Mouse (Mus musculus): Measurements from ENCODE around the gene Hmcn2. TPM values are rescaled to one million over a fixed set of nuclear protein-coding genes. Genes with fewer than 3 reads are reported as not detected.

The Hmcn2 gene
- polyA plus RNA-seq, 2 experiments, result 0.23 to 0.70 TPM

DNA sequence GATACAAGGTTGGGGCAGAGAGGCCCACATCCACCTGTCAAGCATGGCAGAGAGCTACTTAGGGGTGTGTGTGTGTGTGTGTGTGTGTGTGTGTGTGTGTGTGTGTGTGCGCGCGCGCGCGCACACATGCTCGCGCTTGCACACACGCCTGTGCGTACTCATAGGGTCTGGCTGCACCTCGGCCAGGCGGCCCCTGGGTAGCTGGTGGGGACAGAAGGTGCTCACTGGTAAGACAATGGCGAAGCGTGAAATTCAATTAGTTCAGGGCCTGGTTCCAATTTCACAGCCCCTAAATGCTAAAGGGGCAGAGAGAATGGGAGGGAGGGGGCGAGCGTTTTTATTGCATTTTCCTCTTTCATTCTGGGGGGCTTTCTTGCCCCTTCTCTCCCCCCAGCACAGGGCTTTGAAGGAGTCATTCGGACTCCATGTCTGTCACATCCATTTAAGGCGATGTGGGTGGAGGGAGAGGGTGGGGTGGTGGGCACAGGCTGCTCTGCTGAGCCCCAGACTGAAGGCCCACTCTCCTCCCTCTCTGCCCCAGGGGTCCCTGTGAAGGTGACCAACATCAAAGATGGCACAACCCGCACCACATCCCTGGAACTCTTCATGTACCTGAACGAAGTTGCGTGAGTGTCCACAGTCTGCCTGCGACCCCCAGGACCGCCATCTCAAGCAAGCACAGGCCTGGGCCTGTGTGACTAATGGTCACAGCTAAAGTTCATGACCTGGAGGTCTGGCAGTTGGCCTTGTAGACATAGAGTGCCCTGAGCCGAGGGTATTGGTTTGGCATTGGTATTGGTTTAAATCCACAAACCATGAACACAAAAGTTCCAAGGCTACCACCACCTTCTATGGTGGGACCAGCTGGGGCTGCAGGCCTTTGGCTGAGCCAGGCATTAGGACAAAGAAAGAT lies 186.3 kb downstream of the Hmcn2 start:
- TF ChIP-seq POLR2A (IDR thresholded peaks at IDR 0.05; ENCODE audit: borderline replicate concordance, extremely low read depth, insufficient read depth, insufficient read length), result no peak
- H3K4me1 ChIP-seq (ENCODE audit: control insufficient read depth, insufficient read depth, low read length), result no peaks in the 10 kb centered on the region
- no peaks in the 10 kb centered on the region for H3K36me3 ChIP-seq (ENCODE audit: control insufficient read depth, insufficient read depth, low read length)
- H3K9me3 ChIP-seq (ENCODE audit: control insufficient read depth, low read length), result no peaks in the 10 kb centered on the region
- DNase-seq (ENCODE audit: low spot score), result no peak
- WGBS, result 64% methylated on average over 24 of the region's 24 CpGs
- H3K9ac ChIP-seq (ENCODE audit: low read depth, low read length, severe bottlenecking), result no peak overlapping the region
- no peak for ATAC-seq (ENCODE audit: low FRiP score, low read depth)
- H3K4me2 ChIP-seq (replicated peaks; ENCODE audit: low read depth, low read length, severe bottlenecking), result no peak overlapping the region
- H3K4me3 ChIP-seq (replicated peaks; ENCODE audit: low read length), result no peak overlapping the region
- no peaks in the 10 kb centered on the region for H3K27me3 ChIP-seq (ENCODE audit: control insufficient read depth, insufficient read depth, low read length)
- H3K27ac ChIP-seq (replicated peaks; ENCODE audit: low read depth, low read length), result no peak overlapping the region

DNA sequence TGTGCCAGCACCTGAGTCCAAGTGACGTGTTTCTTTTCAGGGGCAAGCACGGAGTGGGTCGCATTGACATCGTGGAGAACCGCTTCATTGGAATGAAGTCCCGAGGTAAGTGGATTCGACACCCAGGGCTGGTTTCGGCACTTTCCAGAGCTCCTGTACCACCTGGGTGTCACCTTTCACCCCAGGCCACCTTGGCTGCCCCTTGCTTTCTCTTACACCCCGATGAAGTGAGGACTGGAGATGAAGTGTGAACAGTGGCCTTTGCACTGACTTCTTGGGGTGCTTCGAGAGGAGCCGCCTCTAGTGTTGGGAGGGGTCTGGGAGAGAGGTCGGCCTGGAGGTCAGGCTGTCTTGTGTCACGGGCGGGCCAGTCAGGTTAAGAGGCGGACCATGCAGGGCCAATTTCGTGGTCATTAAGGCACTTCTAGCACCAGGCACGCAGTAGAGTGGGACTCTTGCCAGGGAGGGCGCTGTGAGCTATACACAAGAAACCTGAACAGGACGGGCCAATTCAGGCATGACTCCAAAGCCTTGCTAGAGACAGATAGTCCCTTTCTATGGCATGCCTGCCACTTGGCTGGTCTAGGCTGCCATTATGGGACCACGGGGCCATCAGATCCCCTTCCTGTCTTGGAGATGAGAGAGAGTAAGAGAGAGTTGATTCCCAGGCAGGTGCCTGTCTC lies 187.4 kb downstream of the Hmcn2 start:
- Histone ChIP-seq H3K27ac (replicated peaks; ENCODE audit: low read depth, low read length) (no peak overlapping the region), H3K27me3 (ENCODE audit: control insufficient read depth, insufficient read depth, low read length) (no peaks in the 10 kb centered on the region), H3K9me3 (ENCODE audit: control insufficient read depth, low read length) (no peaks in the 10 kb centered on the region), H3K4me2 (replicated peaks; ENCODE audit: low read depth, low read length, severe bottlenecking) (no peak overlapping the region), H3K9ac (ENCODE audit: low read depth, low read length, severe bottlenecking) (no peak overlapping the region), H3K4me3 (replicated peaks; ENCODE audit: low read length) (no peak overlapping the region), H3K4me1 (ENCODE audit: control insufficient read depth, insufficient read depth, low read length) (no peaks in the 10 kb centered on the region), H3K36me3 (ENCODE audit: control insufficient read depth, insufficient read depth, low read length) (no peaks in the 10 kb centered on the region)
- ATAC-seq (ENCODE audit: low FRiP score, low read depth) (no peak), DNase-seq (ENCODE audit: low spot score) (no peak)
- 55% methylated on average over 20 of the region's 20 CpGs for WGBS
- no peak for TF ChIP-seq POLR2A (IDR thresholded peaks at IDR 0.05; ENCODE audit: borderline replicate concordance, extremely low read depth, insufficient read depth, insufficient read length)

DNA sequence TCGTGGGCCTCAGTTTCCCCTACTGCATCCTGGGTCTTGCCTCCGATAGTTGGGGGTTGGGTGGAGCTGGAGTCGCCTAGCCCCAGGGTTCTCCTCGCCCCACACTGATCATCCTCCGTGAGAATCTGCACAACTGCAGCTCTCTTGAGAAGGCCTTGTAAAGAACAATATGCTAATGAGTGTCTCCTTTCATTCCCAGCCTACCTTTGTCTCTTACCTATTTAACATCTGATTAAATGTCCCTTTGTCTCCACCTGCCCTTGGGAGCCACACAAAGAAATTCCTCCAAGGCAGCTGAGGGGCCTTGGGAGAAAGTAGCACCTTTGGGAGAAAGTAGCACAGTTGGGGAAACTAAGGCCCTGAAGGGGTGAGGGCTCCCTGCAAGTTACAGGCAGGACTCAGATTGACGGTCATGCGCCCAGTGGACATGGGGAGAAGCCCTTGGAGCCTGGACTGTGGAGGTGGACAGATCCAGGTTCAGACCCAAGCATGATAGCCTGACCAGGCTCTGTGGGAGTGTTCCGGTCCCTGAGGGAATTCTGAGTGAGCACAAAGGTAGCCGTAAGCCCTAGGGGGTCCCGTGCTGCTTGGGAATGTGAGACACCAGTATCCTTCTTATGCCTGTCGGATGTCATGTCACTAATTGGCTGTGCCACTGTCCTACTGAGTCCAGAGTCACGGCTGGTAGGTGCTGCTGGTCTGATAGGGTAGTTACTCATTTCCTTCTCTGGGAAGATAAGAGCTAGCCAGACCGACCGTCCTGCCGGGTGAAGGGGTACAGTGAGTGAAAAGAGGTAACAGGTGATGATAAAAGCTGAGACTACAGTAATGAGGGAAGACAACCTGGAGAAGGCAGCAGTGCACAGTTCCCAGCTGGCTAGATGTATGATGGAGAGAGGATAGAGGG lies 188.7 kb downstream of the Hmcn2 start:
- Histone ChIP-seq H3K4me1 (ENCODE audit: control insufficient read depth, insufficient read depth, low read length) (no peaks in the 10 kb centered on the region), H3K27ac (replicated peaks; ENCODE audit: low read depth, low read length) (no peak overlapping the region), H3K4me2 (replicated peaks; ENCODE audit: low read depth, low read length, severe bottlenecking) (no peak overlapping the region), H3K9me3 (ENCODE audit: control insufficient read depth, low read length) (no peaks in the 10 kb centered on the region), H3K27me3 (ENCODE audit: control insufficient read depth, insufficient read depth, low read length) (no peaks in the 10 kb centered on the region), H3K36me3 (ENCODE audit: control insufficient read depth, insufficient read depth, low read length) (no peaks in the 10 kb centered on the region), H3K4me3 (replicated peaks; ENCODE audit: low read length) (no peak overlapping the region), H3K9ac (ENCODE audit: low read depth, low read length, severe bottlenecking) (no peak overlapping the region)
- DNase-seq (ENCODE audit: low spot score) (no peak), ATAC-seq (ENCODE audit: low FRiP score, low read depth) (no peak)
- TF ChIP-seq POLR2A (IDR thresholded peaks at IDR 0.05; ENCODE audit: borderline replicate concordance, extremely low read depth, insufficient read depth, insufficient read length), result no peak
- whole genome bisulfite sequencing, result 65% methylated on average over 15 of the region's 15 CpGs

DNA sequence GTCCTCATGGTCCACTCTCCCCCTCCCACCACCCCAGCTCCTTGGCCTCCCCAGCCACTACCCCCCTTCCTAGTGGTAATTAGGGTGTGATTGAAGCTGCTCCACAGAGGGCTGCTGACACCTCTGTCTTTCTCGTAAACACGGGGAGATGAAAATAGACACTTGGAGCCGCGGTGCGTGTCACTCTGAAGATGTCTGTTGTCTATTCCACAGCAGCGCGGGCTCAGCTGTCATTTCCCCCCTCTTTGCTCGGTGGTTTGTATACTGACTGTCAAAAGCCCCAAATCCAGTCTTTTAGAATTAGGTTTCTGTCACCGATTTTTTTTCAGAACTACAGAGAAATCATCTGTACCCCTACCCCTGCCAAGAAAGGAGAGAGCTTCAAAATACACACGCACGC lies 191.3 kb downstream of the Hmcn2 start:
- no peaks in the 10 kb centered on the region for H3K36me3 ChIP-seq (ENCODE audit: control insufficient read depth, insufficient read depth, low read length)
- DNase-seq (ENCODE audit: low spot score), result no peak
- no peaks in the 10 kb centered on the region for H3K27me3 ChIP-seq (ENCODE audit: control insufficient read depth, insufficient read depth, low read length)
- no peak overlapping the region for H3K4me2 ChIP-seq (replicated peaks; ENCODE audit: low read depth, low read length, severe bottlenecking)
- H3K4me3 ChIP-seq (replicated peaks; ENCODE audit: low read length), result no peak overlapping the region
- peaks cover 4% of the 10 kb centered on the region for H3K4me1 ChIP-seq (ENCODE audit: control insufficient read depth, insufficient read depth, low read length)
- H3K27ac ChIP-seq (replicated peaks; ENCODE audit: low read depth, low read length), result no peak overlapping the region
- no peak overlapping the region for H3K9ac ChIP-seq (ENCODE audit: low read depth, low read length, severe bottlenecking)
- TF ChIP-seq POLR2A (IDR thresholded peaks at IDR 0.05; ENCODE audit: borderline replicate concordance, extremely low read depth, insufficient read depth, insufficient read length), result no peak
- H3K9me3 ChIP-seq (ENCODE audit: control insufficient read depth, low read length), result no peaks in the 10 kb centered on the region
- WGBS, result 50% methylated on average over 11 of the region's 11 CpGs
- no peak for ATAC-seq (ENCODE audit: low FRiP score, low read depth)

DNA sequence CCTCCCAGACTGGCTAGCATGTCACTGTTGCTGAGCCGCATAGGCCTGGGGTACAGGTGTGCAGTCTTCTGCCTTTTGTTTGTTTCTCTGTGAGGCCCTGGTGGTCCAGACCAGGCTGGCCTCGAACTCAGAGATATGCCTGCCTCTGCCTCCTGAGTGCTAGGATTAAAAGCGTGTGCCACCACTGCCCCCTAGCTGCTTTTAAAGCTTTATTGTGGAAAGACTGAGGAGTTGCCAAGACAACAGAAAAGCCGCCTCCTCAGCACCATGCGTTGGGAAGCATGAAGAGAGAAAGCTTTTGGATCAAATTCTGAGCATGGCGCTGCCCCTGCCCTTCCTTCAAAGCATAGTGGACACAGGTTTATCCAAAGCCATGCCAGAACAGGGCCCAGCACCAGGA lies 194.6 kb downstream of the Hmcn2 start:
- Histone ChIP-seq H3K4me1 (ENCODE audit: control insufficient read depth, insufficient read depth, low read length) (peaks cover 17% of the 10 kb centered on the region), H3K9me3 (ENCODE audit: control insufficient read depth, low read length) (no peaks in the 10 kb centered on the region), H3K4me2 (replicated peaks; ENCODE audit: low read depth, low read length, severe bottlenecking) (no peak overlapping the region), H3K27ac (replicated peaks; ENCODE audit: low read depth, low read length) (no peak overlapping the region), H3K36me3 (ENCODE audit: control insufficient read depth, insufficient read depth, low read length) (no peaks in the 10 kb centered on the region), H3K27me3 (ENCODE audit: control insufficient read depth, insufficient read depth, low read length) (no peaks in the 10 kb centered on the region), H3K4me3 (replicated peaks; ENCODE audit: low read length) (no peak overlapping the region), H3K9ac (ENCODE audit: low read depth, low read length, severe bottlenecking) (no peak overlapping the region)
- no peak for TF ChIP-seq POLR2A (IDR thresholded peaks at IDR 0.05; ENCODE audit: borderline replicate concordance, extremely low read depth, insufficient read depth, insufficient read length)
- 96% methylated on average over 6 of the region's 6 CpGs for WGBS
- ATAC-seq (ENCODE audit: low FRiP score, low read depth), result no peak
- no peak for DNase-seq (ENCODE audit: low spot score)

Other genes with a start within 250 kb of the Hmcn2 start
- gene Fnbp1, start 172.4 kb upstream of the Hmcn2 start, polyA plus RNA-seq (2012; rRNA removed), result 40.8 and 41.5 TPM in 2 replicates
- 25.6 and 26.6 TPM in 2 replicates for gene Fnbp1, start 172.4 kb upstream of the Hmcn2 start, polyA plus RNA-seq (2014; fragmentation: Nextera tagmentation; extraction: Ambion mirVana)
- 34.5 and 37.0 TPM in 2 replicates for gene Gpr107, start 162.1 kb upstream of the Hmcn2 start, polyA plus RNA-seq (2012; rRNA removed)
- gene Gpr107, start 162.1 kb upstream of the Hmcn2 start, polyA plus RNA-seq (2014; fragmentation: Nextera tagmentation; extraction: Ambion mirVana), result 25.1 and 28.6 TPM in 2 replicates
- gene Ncs1, start 68.6 kb upstream of the Hmcn2 start, polyA plus RNA-seq (2012; rRNA removed), result 20.5 and 27.3 TPM in 2 replicates
- 45.1 and 46.2 TPM in 2 replicates for gene Ncs1, start 68.6 kb upstream of the Hmcn2 start, polyA plus RNA-seq (2014; fragmentation: Nextera tagmentation; extraction: Ambion mirVana)
- 15.4 and 17.1 TPM in 2 replicates for gene Ass1, start 155.8 kb downstream of the Hmcn2 start, polyA plus RNA-seq (2012; rRNA removed)
- gene Ass1, start 155.8 kb downstream of the Hmcn2 start, polyA plus RNA-seq (2014; fragmentation: Nextera tagmentation; extraction: Ambion mirVana), result 21.3 and 27.1 TPM in 2 replicates

All from limb, embryonic 14.5 days (tissue).